Mouse (Mus musculus): ENCODE measurements at regions not wholly inside any gene's neighbourhood (a gene's known extent, or its start where the extent isn't known, plus 50 kb on each side); places are given as distances from the start of the nearest gene placed in this dataset.

- ATAC-seq (replicated peaks; ENCODE audit: low FRiP score, poor library complexity, severe bottlenecking) = no peak
Measured at GRCm38 (mm10) chr7:136136666-136137065, 420.5 kb upstream of the Mki67 start.

DNA sequence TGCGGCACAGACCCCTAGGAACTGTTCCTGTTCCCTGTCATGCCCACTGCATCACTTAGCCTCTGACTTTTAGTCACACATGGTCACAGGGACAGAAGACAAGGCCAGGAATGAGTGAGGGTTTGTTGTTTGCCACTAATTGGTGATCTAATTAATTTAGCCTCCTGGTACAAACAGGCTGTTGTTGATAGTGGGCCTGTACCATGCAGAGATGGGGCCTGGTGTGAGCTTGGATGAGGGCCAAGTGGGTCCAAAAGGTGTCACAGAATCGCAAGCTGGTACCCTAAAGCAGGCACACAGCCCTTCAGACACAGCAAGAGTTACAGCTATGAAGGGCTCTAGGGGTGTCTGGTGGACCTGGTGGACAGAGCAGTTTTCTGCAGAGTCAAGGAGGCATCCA is 421.2 kb upstream of the Mki67 start:
- no peak for ATAC-seq (replicated peaks; ENCODE audit: low FRiP score, poor library complexity, severe bottlenecking)

- ATAC-seq (replicated peaks; ENCODE audit: low FRiP score, poor library complexity, severe bottlenecking) = no peak
Measured at GRCm38 (mm10) chr7:136137831-136138602, 421.9 kb upstream of the Mki67 start.

DNA sequence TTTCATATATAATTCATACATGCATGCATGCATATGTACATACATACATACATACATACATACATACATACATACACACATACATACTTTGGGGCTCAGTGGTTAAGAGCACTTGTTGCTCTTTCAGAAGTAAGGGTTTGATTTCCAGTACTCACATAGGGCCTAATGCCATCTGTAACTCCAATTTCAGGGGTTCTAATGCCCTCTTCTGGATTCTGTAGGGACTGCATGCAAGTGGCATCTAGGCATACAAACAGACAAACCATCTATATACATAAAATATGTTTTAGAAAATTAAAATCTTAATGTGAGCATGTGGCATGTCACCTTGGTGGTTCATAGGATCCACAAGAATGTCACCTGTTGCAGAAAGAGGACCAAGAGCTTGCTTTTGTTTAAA is 426.7 kb upstream of the Mki67 start:
- no peak for ATAC-seq (replicated peaks; ENCODE audit: low FRiP score, poor library complexity, severe bottlenecking)

DNA sequence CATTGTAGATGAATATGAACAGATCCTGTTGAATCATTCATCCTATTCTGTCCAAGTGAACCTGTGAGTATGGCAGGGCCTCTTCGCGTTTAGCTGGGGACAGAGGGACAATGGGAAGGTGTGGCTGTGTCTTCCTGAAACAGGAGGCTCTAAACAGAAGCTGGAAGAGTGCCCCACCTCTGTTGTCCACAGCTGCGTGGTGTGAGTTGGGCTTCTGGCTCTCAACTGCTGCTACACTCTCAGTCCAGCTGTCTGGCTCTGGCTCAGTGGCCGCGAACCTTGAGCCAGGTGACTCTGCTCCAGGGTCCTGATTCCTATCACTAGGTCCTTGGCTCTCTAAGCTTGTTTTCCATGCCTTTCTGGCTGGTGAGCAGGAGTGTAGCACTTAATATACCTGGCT is 434.0 kb upstream of the Mki67 start:
- no peak for ATAC-seq (replicated peaks; ENCODE audit: low FRiP score, poor library complexity, severe bottlenecking)

DNA sequence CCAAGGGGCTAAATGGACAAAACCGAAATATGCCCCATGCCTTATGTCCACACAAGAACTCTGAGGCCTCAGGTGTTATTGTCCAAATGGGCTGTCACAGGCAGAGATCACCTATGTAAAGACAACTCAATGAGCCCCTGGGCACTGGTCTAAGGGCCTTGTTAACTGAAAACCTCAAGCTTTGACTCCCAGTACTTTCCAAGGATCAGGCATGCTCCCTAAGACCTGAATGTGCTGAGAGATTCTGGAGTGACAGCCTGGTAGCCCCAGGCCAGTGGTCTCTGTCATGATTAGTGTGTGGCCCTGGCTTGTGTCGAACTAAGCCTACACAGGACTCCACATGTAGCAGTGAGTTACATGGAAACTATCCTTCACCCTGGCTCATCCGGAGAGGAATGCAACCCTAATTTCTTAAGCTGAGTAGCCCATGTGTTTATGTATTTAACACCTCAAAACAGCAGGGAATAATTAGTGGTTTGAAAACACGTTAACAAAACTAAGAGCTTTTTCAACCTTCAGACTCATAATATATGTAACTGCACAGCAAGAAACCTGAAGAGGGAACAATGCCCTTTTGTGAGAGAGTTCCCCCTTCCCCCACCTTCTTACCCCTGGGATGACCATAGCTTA is 435.3 kb upstream of the Mki67 start:
- no peak for ATAC-seq (replicated peaks; ENCODE audit: low FRiP score, poor library complexity, severe bottlenecking)

DNA sequence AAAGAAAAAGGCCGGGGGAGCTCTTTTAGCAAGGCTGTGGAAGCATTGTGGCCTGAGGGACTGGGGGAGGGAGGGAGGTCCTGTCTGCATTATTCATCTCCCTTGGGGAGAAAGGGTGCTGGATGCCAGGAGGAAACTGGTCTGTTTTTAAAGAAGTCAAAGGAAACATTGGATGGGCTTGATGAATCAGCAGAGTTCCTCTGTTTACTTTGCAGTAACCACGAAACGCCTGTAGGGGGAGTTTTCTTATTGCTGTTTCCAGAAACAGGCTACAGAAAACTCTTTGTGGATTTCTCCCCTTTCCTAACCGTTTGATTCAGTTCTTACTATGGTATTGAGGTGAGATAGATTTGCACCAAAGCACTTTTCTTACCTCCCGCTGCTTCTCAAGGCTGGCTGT is 436.3 kb upstream of the Mki67 start:
- ATAC-seq (replicated peaks; ENCODE audit: low FRiP score, poor library complexity, severe bottlenecking) = no peak

DNA sequence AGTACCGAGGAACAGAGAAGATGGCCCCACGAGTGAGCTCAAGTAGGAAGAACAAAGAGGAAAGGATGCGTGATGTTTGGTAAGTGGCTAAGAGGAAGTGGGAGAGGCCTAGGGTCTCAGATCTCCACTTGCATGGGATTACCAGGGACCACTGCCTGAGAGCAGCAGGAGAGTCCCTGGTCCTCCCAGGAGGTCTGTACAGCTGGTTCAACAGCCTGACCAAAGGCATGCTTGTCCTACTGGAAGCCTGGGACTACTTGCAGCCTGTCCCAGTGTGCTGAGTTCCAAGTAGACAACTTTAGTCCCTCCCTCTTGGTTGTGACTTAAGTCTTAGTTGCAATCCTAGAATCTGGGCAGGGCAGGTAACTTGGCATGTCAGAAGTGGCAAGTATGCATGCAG is 437.5 kb upstream of the Mki67 start:
- ATAC-seq (replicated peaks; ENCODE audit: low FRiP score, poor library complexity, severe bottlenecking) = no peak

DNA sequence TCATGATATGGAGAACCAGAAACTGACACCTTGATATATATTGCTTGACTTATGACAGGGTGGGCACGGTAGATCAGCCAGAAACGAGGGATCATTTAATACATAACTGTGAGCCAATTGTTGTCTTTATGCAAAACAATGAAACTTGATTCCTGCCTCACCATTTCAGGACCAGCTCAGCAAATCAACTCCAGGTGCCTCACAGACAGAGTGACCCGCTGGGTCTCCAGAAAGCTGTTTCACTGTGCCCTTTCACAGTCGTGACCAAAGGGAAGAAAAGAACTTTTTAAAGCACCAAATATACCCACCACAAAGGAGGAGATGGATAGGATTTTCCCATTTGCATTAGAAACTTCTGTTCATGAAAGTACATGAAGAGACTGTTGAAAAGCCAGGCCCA is 443.0 kb upstream of the Mki67 start:
- ATAC-seq (replicated peaks; ENCODE audit: low FRiP score, poor library complexity, severe bottlenecking) = no peak

DNA sequence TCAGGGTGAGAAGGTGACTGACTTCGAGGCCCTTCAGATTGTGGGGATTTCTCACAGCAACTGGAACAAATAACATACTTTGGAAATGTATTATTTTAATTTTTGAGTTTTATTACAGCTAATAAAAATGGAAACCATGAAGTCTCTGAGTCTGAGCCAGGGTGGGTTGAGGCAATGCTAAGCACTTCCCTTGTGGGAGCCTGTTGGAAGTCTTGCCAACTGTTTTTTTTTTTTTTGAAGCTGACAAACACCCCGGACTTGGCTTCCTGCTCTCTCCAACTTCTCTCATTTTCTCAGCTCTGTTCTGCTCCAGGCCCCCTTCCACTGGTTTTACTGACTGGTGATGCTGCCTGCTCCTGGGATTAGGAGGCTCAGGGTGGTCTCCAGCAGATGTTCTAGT is 445.4 kb upstream of the Mki67 start:
- ATAC-seq (replicated peaks; ENCODE audit: low FRiP score, poor library complexity, severe bottlenecking) = no peak

DNA sequence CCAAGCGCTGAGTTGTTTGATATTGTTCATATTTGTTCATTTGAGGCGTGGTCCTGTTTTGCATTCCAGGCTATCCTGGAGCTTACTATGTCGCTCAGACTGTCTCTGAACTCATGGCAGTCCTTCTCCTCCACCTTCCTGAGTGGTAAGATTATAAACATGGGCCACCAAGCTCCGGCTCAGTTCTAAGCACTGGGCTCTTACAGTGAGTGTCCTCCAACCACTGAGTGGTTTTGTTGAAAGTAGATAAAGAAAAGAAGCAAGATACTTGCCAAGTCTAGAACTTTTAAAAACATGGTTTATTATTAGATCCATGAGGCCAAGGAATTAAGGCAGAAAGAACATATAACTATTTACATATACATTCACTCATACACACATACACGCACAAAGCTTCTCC is 448.7 kb upstream of the Mki67 start:
- no peak for ATAC-seq (replicated peaks; ENCODE audit: low FRiP score, poor library complexity, severe bottlenecking)

- no peak for ATAC-seq (replicated peaks; ENCODE audit: low FRiP score, poor library complexity, severe bottlenecking)
Measured at GRCm38 (mm10) chr7:136169261-136169660, 453.1 kb upstream of the Mki67 start.

DNA sequence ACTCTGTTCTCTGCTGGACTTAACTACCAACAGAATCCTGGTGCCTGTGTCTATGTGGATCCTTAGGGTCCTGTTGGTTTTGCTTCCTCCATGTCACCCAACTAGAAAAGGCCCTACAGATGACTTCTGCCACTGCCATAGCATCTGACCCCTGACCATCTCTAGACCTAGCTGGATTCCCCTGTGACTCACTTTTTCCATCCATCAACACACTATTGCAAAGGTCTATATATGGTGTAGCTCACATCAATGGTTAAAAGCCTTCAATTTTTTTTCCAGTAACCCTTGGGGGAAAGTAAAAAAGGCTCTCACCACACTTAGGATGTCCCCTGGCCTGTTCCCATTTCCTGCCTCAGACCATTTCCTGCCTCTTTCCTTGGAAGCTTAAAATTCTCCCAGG is 460.2 kb upstream of the Mki67 start:
- no peak for ATAC-seq (replicated peaks; ENCODE audit: low FRiP score, poor library complexity, severe bottlenecking)

DNA sequence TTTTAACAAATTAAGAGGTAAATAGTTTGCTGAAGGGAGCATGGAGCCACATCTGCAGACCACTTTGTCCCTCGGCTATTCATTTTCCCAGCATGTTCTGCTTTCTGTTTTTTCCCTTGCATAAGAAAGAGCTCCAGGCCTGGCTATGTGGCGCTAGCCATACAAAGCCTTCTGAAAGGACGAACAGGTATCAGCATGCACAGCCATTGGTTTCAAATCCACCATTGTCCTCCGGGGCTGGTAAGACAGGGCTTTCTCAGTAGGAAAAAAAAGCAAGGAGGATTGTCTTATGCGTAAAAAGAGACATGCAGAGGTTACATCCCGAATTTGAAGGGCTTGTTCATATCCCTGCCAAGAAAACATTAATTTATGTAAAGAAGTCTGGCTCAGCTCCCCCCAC is 464.8 kb upstream of the Mki67 start:
- no peak for ATAC-seq (replicated peaks; ENCODE audit: low FRiP score, poor library complexity, severe bottlenecking)

DNA sequence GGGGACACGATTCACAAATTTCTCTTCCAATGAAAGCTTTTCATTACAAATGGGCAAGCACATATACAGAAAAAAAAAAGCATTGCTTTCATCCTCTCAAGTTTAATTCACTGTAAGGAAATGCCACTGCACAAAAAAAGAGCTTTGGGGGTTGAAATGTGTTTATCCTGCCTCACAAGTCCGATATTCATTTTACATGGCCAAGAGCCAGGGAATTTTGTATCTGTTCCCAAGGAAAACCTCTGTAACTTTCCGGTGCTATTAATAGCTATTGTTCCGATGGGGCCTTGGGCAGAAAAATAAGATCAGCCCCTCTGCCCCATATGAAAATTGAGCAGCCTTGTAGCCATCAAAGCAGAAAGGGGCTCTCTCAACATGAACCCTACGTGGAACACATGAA is 465.9 kb upstream of the Mki67 start:
- ATAC-seq (replicated peaks; ENCODE audit: low FRiP score, poor library complexity, severe bottlenecking) = no peak

DNA sequence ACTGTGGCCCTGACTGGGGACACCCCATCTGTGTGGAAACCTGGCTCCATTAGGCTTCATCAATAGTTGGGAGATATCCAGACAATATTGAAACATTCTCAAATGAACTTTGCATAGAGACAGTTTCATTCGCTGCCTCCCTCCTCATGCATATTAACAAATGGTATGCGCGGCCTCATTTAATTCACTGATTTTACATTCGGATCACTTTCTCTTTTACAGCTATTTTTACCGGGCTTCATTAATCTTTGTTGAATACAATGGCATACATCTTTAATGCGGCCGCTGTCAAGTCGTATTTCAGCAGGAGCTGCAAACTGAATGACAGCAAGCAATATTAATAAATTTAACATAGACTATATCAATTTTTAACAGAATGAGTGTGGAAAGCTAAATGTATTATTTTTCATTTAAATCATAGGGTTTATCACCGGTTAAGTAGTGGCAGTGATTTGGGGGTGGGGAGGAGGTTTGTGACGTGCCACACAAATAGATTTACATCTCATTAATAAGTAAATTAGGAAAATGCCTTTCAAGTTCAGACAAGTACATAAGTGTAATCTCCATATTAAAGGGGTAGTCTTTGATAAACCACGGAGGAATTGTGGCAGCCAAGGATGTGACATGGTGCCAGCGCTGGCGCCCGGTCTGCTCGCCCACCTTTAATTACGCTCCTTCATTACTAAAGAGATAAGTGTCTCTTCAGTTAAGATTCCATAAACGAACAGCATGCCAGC is 480.4 kb upstream of the Mki67 start:
- no peak for ATAC-seq (replicated peaks; ENCODE audit: low FRiP score, poor library complexity, severe bottlenecking)

GRCm38 (mm10) chr7:136208879-136209278 is 492.7 kb upstream of the Mki67 start:
- no peak for ATAC-seq (replicated peaks; ENCODE audit: low FRiP score, poor library complexity, severe bottlenecking)

GRCm38 (mm10) chr7:136209299-136210171 is 493.4 kb upstream of the Mki67 start:
- no peak for ATAC-seq (replicated peaks; ENCODE audit: low FRiP score, poor library complexity, severe bottlenecking)

GRCm38 (mm10) chr7:136212492-136212891 is 496.3 kb upstream of the Mki67 start:
- ATAC-seq (replicated peaks; ENCODE audit: low FRiP score, poor library complexity, severe bottlenecking) = no peak

All from erythroblast, adult 5-6 weeks (primary cell).